Mouse (Mus musculus): Measurements from ENCODE around the gene Fat4.

DNA sequence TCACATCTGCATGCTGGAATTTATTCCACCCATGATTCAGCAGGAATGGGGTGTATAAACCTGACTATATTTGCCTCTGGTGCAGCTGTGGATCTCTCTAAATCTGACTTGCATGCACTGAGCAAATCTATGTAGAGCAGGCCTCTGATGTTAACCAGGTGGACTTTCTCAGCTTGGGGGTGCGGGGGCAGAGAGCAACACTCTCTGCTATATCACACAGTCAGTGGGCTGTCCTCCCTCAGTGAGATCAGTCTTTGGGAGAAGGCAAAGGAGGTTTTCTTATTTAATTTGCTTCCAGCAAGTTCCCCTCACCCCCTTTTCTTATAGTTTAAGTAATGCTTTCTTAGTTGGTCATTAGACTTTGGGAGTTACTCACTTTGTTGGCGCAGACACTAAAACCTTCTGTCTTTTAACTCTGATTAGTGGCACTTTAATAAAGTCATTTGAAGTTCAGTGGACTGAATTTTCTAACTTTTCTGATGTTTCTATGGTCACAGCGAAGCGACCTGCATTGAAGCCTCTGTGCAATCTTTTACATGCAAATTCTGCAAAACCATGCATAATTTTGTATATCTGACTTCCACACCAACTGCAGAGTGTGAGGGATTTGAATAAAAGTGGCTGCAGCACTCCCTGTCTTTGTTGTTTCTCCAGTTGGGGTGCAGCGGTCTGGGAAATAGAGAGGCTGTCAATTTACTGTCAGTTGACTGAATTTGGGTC is 26.2 kb downstream of the Fat4 start:
- TF ChIP-seq CTCF (IDR thresholded peaks at IDR 0.05; ENCODE audit: borderline replicate concordance, insufficient read depth, low read length) (no peak), POLR2A (IDR thresholded peaks at IDR 0.05; ENCODE audit: low read depth, low read length) (no peak)
